Mouse (Mus musculus): ENCODE measurements around the gene Zfp978.
"Not testable (repeated sequence)": the region's sequence is repeated elsewhere in the genome, so short reads cannot be mapped to it uniquely, and the experiment has no call there.

- not testable (repeated sequence) for TF ChIP-seq CTCF, POLR2A (IDR thresholded peaks at IDR 0.05; ENCODE audit: extremely low read depth, insufficient read depth, low read length)
Measured at GRCm38 (mm10) chr4:147361872-147362271, 769 bp downstream of the Zfp978 start.

Data from cortical plate, adult 2 months (tissue).